Mouse (Mus musculus): ENCODE data around the gene Wfdc5.
"Not testable (repeated sequence)": the region's sequence is repeated elsewhere in the genome, so short reads cannot be mapped to it uniquely, and the experiment has no call there.

Wfdc5 gene

DNA sequence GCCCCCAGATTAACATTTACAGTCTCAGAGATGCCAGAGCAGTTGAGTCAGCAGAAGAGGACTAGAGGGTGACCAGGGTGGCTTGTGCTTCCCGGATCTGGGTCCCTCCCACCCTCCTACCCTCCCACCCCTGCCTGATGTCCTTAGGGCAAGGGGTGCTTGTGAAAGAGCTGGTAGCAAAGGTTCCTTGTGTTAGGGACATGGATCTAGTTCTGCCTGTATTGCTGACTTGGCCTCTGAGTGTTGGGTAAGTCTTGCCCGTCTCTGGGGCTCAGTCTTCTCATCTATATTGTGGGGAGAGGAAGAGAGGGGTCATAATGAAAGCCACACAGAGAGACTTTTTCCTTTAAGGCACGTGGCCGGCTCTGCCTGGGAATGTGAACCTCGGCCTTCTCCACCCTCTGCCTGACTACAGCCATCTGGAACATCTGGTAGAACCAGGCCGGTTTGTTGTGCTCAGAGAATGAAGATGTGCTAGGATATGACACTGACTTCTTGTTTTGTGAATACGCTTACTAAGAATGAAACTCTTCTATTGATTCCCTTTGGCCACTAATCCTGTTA is at the start of gene Wfdc5:
Wfdc5 (minus strand) TSS at position 51 of the 564 bp plus-strand sequence.
- no peak for DNase-seq

DNA sequence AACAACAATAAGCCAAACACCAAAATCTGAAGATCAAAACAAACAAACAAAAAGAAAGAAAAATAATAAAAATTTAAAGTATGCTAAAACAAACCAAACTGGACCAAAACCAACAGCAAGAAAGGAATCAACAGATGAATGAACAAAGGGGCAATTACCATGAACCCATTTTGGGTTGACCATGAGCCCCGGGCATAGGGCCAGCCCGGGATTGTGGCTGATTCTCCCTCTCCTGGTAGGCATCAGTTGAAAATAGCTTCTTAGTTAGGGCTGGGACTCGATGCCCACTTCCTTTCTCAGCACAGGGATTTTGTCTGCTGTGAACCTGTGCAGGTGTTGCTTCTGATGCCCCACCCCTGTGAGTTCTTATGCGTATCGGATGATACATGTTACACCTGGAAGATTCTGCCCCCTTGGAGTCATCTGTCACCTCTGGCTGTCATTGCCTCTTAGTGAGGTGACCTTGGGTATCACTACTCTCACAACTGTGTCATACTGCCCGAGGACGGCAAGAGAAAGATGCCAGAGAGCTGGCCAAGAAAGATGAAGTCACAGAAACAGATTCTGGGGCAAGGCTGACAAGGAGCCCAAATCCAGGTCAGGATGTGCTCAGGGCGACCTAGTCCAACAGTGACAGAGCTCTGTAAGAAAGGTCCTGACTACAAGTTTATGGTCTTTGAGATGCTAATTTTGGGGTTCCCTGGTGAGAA is 46.0 kb upstream of the Wfdc5 start:
- no peak for DNase-seq

DNA sequence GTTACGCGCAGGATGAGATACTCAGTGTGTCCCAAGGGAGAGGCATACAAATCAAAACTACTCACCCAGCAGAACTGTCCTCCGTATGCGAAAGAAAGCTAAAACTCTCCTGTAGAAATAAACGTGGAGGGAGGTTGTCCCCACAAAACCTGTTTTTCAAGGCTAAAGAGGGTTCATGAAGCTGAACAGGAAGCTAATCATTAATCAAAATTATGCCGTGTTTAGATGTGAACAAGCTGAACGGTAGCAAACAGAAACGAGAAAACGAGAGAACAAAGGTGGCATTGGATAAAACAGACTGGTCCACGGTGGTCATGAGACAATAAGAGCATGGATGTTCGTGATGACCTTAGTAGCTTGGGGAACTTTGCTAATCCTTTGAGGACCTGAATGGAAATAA is 39.0 kb upstream of the Wfdc5 start, which contains the start of gene Wfdc15b:
Wfdc15b (minus strand) TSS at position 139 of the 400 bp plus-strand sequence.
- no peak for DNase-seq

DNA sequence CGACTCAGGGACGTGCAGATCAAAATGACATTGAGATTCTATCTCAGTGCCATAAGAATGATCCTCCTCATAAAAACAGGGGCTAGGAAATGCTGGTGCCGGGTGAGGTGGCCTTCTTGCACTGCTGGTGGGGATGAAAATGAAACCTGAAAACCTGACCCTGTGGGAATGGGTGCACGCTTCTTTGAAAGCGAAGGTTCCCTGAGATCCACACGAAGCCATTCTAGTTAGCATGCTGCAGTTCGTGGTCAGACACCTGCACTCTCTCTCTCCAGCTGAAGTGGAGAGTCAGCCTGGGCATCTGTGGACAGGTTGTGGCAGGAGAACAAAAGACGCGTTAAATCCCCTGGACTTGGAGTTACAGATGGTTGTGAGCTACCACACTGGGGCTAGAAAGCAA is 36.8 kb upstream of the Wfdc5 start:
- DNase-seq: no peak

DNA sequence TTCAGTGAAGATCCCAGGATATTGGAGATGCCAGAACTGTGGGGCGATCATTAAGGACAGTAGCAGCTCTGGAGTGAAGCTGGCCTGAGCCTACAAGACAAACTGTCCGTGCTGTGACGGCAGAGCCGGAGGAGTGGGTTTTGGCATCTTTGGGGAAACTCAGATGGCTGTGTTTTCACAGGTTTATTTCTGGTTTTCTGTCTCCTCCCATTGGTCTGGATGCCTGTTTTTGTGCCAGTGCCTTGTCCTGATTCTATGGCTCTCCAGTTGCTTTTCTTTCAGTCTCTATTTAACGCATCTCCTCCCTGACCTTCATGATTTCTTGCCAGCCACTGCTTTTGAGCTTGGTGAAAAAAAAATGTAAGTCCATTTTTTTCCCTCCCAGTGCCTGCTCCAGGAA is 30.2 kb upstream of the Wfdc5 start:
- no peak for DNase-seq

- DNase-seq: no peak
Observed at GRCm38 (mm10) chr2:164210892-164211291, 28.4 kb upstream of the Wfdc5 start.

GRCm38 (mm10) chr2:164206676-164207075 is 24.1 kb upstream of the Wfdc5 start:
- DNase-seq: no peak

DNA sequence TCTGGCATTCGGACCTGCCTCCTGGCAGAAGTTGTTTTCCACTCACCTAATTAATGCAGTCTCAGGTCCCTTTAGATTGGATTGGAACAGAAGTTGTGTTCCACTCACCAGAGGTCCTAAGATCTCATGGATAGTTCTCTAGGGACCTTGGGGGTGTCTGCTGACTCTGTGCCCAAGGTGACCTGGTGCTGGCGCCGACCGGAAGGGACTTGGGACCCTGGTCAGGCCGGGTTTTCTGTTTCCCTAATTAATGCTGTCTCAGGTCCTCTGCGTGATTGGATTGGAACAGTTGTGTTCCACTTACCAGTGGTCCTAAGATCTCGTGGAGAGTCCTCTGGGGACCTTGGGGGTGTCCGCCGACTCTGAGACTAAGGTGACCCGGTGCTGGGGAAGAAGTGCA is 23.5 kb upstream of the Wfdc5 start:
- DNase-seq: not testable (repeated sequence)

GRCm38 (mm10) chr2:164199626-164200327 is 17.2 kb upstream of the Wfdc5 start, which contains the start of gene Wfdc15a:
TSS of gene Wfdc15a (minus strand) at chr2:164200130.
- DNase-seq: no peak

DNA sequence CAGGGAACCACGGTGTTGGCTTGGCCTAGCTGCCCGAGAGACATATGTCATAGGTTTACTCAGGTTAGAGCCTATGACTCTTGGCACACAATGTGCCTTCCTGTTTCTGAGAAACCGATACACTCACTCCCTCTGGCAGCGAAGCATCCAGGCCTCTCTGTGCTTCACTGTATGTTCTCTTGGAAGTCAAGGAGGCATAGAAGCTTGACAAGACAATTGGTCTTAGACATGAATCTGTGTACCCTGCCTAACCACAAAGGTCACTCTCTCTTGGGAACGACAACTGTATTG is 14.1 kb upstream of the Wfdc5 start:
- DNase-seq: no peak

- DNase-seq: no peak
Observed at GRCm38 (mm10) chr2:164195971-164196699, 13.6 kb upstream of the Wfdc5 start.

GRCm38 (mm10) chr2:164194959-164195630 is 12.6 kb upstream of the Wfdc5 start:
- no peak for DNase-seq

DNA sequence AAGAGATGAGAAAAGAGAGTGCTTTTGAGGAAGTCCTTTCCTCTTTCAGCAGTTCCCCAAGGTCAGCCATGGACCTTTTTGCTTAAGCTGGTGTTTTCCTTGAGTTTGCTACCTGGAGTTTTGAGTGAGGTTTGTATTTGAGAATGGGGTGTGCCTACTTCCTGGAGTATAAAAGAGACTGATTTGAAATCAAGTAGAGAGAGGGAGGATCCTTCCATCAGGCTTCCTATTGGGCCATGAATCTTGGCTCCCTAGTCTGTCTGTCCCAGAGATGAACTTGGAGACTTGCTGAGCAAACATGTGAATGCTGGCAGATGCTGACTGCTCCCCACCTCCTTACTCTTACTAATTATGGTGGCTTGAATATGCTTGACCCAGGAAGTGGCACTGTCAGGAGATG is 9.7 kb upstream of the Wfdc5 start:
- no peak for DNase-seq

- DNase-seq: peak in 1 of 2 experiments; percentile 36
Observed at GRCm38 (mm10) chr2:164190576-164190975, 8.0 kb upstream of the Wfdc5 start, which contains the start of gene Wfdc12. TSS of gene Wfdc12 (minus strand) at chr2:164190608.

DNA sequence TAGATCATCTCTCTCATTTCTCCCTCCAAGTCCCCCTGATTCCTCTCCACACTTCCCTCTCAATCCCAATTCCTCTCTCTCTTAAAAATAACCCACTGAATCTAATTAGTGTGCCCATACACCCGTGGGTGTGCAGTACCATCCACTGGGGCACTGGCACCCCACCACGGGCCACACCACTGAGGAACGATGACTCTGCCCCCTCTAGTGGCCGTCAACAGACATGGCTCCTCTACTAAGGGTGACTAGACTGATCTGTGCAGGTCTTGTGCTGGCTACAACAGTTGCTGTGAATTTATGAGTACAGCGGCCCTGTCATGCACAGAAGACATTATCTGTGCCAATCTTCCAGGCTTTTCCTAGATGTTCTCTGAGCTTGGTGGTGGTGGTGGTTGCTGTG is 6.2 kb upstream of the Wfdc5 start:
- DNase-seq: no peak

- DNase-seq: no peak
Observed at GRCm38 (mm10) chr2:164184145-164184719, 1.7 kb upstream of the Wfdc5 start.

- no peak for DNase-seq
Observed at GRCm38 (mm10) chr2:164183340-164183739, 798 bp upstream of the Wfdc5 start.

- peak in 1 of 2 experiments; percentile 56 for DNase-seq
Observed at GRCm38 (mm10) chr2:164180770-164181169, 1.8 kb downstream of the Wfdc5 start.

GRCm38 (mm10) chr2:164180124-164180523 is 2.4 kb downstream of the Wfdc5 start:
- peak in 1 of 2 experiments; percentile 40 for DNase-seq

DNA sequence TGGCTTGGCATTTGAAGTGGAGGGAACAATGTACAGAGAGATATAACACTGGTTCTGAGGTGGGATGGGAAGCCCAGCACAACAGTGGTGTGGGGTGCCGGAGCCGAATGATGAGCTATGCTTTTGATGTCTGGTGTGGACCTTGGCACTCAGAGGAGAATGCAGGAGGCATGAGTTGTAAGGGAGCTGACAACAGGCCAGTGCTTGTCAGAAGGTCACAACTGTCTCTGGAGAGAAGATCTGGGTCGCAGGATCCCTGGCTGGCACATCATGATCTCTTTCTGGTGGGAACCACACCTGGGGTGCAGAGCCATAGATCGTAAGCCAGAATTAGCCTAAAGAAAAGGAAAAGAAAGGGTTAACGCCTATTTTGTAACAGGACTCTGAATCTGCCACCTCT is 4.7 kb downstream of the Wfdc5 start:
- DNase-seq: no peak

GRCm38 (mm10) chr2:164175850-164176249 is 6.7 kb downstream of the Wfdc5 start:
- no peak for DNase-seq

GRCm38 (mm10) chr2:164174649-164175395 is 7.7 kb downstream of the Wfdc5 start:
- DNase-seq: no peak

All from lung, adult 18-20 months (tissue).